Mouse (Mus musculus): Measurements from ENCODE around the gene Zc3h7b. TPM values are rescaled to one million over a fixed set of nuclear protein-coding genes. Genes with fewer than 3 reads are reported as not detected.

The Zc3h7b gene
- total RNA-seq, 4 experiments from 2014 or later: 61.4 to 72.3 (median 65.5) TPM

DNA sequence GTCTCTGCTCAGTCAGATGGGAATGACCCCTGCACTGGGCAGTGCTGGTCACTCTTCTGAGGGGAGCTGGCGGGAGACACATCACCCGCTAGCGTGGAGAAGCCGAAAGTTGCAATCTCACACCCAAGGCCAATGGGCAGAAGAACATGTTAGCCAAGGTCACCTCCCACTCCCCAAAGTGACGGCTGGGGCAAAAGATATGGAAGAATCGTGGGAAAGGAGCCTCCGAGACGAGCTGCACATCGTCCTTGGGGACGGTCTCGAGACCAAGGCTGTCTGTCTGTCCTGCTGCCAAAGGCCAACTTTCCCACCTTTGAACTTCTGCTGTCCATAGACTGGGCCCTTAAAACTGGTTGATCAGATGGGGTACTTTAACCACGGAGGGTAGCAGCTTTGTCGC is 42.7 kb downstream of the Zc3h7b start:
- no peak for DNase-seq (ENCODE audit: low spot score)

DNA sequence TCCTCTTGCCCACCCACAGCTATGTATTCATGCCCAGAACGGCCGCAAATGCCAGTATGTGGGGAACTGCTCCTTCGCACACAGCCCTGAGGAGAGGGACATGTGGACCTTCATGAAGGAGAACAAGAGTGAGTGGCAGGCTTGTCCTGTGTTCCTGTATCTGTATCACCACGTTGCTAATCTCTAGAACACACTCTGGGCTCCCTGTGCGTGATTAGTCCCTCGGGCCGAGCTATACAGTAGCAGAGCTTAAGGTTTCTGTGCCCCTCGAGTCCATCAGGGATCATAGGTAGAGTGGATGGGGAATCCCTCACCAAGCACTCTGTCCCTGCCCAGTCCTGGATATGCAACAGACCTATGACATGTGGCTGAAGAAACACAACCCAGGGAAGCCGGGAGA is 47.6 kb downstream of the Zc3h7b start:
- no peak for DNase-seq (ENCODE audit: low spot score)

- DNase-seq (ENCODE audit: low spot score): peak; percentile 41
Observed at GRCm38 (mm10) chr15:81796228-81796627, 51.4 kb downstream of the Zc3h7b start.

GRCm38 (mm10) chr15:81797861-81798260 is 53.0 kb downstream of the Zc3h7b start:
- DNase-seq (ENCODE audit: low spot score): no peak

GRCm38 (mm10) chr15:81798421-81798820 is 53.6 kb downstream of the Zc3h7b start:
- no peak for DNase-seq (ENCODE audit: low spot score)

GRCm38 (mm10) chr15:81800391-81800790 is 55.5 kb downstream of the Zc3h7b start:
- no peak for DNase-seq (ENCODE audit: low spot score)

DNA sequence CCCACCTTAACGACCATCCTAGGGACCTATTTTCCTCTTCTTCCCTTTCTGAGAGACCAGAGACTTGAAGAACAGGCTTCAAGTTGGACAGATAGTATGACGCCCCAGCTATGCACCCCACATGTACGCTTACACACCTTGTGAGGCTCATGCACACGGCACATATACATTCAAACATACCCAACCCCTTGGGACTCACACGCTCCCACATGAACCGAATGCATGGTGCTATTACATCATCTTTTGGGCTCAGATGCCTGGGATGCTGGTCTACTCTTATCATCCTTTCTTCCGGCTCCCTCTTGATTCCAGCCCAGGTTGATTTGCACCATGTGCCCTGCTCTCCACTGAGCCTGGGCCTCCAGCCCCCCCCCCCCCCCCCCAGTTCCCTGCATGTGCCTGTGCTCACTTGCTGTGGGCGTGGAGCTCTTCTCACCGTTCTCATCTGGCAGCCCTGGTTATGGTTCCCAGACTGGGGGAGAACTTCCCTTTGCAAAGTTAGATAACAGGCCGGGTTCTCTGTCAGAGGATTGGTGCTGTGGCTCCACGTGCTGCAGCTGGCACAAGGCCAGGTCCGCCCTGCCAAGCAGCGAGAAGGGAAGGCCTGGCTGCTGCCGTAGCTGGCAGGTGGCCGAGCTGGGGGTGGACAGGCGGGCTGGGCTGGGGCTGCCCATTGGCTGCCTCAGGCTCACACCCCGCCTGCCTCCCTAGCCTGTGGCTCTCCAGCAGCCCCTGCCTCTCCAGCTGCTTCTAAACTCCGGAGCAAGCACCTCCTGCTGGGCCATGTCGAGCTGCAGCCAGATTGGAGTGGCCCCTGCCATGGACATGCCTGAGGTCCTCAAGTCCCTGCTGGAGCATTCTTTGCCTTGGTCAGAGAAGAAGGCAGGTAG is 57.4 kb downstream of the Zc3h7b start, which contains the start of gene Tef:
Gene Tef, plus strand, starts transcription at position 421 of the 890 bp plus-strand sequence.
- peak; percentile 99 for DNase-seq (ENCODE audit: low spot score)

- no peak for DNase-seq (ENCODE audit: low spot score)
Observed at GRCm38 (mm10) chr15:81802941-81803351, 58.1 kb downstream of the Zc3h7b start.

DNA sequence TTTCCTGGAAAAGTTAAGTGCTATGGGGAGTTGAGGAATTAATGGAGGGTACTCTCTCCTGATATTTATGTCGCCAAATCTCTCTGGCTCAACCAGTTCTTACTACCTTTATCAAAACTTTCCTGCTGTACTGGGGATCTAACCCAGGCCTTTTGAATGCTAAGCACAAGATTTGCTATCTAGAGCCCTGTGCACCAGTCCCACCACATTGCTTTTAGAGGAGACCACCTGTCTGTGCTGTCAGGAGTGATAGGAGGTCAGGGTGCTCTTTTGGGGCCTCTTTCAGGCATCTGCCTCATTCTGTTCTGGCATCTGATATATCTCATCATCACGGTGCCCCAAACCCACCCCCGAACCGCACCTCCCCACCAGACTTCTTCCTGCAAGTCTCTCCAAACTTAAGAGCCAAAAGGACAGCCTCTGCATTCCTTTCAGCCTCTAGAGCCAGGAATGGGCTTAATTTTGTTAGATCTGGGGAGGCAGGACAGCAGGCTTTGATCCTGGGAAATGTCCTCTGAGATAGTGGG is 58.6 kb downstream of the Zc3h7b start:
- no peak for DNase-seq (ENCODE audit: low spot score)

- no peak for DNase-seq (ENCODE audit: low spot score)
Observed at GRCm38 (mm10) chr15:81804172-81804571, 59.3 kb downstream of the Zc3h7b start.

DNA sequence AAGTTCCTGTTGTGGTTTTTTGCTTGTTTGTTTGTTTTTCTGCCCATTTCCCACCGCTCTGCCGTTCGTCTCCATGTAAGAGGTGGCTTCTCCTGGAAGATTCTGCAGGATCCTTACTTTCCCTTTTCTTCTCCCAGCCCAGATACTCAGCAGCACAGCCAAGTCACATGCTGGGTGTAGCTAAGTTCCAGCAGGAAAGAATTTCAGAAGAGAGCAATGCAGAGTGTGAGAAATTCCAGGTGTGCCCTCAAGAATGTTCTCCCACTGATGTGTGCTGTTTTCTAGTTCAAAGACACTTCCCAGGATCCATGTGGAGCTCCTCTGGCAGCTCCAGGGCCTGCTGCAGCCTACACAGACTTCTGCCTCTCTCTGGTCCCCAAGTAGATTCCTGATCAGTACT is 60.0 kb downstream of the Zc3h7b start:
- DNase-seq (ENCODE audit: low spot score): no peak

DNA sequence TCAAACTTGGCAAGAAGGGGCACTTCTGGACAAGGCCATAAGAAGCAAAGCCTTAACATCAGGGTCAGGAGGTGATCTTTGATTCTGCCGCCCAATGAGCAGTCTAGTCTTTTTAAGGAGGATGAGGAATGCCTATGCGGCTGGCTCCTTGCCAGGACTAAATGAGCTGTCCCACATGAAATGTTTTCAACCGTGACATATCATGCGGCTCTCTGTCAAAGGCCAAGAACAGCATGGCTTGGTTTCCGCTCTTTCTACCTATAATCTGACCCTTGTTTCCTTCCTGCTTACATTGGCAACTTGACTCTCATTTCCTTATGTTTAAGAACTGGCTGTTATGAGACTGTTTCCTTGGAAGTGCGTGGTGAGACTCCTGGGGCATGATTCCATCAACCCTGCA is 60.8 kb downstream of the Zc3h7b start:
- no peak for DNase-seq (ENCODE audit: low spot score)

GRCm38 (mm10) chr15:81806621-81807404 is 62.0 kb downstream of the Zc3h7b start:
- no peak for DNase-seq (ENCODE audit: low spot score)

DNA sequence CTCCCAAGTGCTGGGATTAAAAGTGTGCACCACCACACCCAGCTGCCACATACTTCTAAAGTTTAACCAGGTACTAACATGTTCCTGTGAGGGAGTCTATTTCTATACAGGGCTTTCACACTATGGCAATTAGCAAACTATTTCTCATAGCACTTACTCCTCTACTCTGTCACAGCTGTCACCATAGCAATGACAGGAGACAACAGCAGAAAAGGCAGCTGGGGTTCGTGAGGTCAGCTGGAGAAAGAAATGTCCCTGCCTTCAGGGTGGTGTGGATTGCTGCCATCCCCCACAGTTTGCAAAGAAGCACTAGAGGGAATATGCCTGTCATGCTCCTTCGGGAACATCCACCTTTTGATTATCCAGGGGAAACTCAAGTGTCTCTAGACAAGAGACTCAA is 63.9 kb downstream of the Zc3h7b start:
- DNase-seq (ENCODE audit: low spot score): no peak

DNA sequence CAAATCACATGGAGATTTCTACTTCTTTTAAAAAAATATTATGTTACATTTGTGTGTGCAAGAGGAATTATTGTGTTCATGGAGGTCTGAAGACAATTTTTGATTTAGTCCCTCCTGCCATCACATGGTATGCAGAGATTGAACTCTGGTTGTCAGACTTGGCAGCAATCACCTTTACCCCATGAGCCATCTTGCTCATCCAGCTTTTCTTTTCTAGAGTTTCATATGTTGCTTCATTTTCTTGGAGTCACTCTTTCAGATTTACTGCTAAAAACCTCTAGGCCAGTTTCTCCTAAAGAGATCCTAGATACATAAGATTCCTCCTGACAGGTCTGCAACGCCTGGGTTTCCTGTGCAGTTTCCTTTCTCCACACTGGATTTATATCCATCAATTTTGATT is 64.7 kb downstream of the Zc3h7b start:
- no peak for DNase-seq (ENCODE audit: low spot score)

- peak; percentile 97 for DNase-seq (ENCODE audit: low spot score)
Observed at GRCm38 (mm10) chr15:81810150-81810549, 65.3 kb downstream of the Zc3h7b start.

DNA sequence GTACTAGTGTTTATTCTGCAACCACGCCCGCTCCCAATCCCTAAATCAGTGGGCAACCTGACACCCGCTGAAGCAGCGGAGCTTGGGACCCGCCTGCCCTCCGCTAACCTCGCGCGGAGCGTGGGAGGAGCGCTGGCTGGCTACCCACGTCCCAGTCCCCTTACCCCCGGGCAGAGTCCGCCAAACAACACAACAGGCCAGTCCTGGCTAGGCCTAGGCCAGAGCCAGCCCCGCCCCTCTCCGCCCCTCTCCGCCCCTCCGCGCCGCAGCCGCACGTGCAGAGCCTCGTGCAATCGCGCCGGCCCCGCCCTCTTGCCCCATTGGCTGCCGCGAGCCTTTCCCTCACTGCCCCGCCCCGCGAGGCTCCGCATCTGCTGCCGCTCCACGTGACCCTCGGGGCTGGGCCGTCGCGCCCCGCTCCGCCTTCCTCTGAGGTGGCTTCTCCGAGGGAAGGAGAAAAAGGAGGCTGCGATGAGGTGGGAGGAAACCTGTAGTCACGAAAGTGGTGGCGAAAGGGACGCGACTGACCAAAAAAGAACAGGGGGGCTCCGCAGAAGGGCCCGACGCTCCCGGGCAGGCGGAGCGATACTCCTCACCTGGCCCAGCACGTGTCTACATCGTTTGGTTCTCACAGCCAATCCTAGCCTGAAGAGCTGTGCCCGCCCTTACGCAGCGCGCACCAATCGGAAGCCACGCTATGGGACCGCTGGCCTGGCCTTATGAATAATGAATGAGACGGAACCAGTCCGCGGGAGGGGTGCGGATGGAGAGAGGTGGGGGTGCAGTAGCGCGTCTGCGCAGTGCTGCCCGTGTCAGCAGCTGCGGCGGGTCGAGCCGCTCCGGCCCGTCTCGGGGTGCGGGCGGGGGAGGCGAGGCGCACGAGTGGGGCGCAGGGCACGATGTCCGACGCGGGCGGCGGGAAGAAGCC is 66.1 kb downstream of the Zc3h7b start:
- DNase-seq (ENCODE audit: low spot score): peak; percentile 96

- no peak for DNase-seq (ENCODE audit: low spot score)
Observed at GRCm38 (mm10) chr15:81811599-81811996, 66.7 kb downstream of the Zc3h7b start.

GRCm38 (mm10) chr15:81812287-81812686 is 67.4 kb downstream of the Zc3h7b start:
- no peak for DNase-seq (ENCODE audit: low spot score)

DNA sequence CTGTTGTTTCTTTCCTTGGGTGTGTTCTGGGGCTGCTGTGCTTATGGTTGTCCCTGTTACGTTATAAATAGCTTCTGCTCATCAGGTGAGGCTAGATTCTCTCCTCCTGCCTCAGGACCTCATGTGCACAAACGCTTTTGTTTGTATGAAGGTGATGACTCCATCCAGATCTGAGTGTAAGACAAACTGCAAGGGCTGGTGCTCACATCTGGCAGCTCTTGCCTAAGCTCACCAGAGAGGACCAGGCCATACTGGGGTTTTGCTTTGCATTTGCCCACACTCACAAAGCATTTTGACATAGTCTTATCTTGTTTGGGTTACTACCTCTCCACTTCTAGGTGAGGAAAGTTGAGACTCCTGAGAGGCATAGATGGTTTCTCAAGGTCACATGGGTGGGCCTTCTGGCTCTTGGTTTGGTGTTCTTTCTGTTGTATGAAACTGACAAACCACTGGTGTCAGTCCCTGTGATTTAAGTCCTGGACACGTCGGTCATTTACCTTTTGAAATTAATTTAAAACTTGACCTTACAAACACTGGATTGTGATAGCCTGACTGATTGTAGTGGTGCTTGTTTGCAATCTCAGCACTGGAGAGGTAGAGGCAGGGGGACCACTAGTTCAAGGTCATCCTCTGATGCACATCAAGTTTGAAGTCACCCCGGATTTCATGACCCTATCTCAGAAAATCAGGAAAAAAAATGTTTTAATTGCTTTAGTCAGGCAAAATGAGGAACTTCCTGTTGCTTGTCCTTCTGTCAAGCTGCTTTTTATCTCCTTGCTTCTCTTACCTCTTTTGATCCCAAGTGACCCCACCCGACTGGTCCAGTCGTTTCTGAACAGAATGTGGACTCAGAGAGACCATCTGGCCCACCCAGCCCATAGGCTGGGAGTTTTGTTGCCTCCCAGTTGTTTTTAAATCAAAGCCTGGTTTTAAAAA is 68.1 kb downstream of the Zc3h7b start:
- no peak for DNase-seq (ENCODE audit: low spot score)
